Mouse (Mus musculus): ENCODE measurements around the gene Myrip. TPM values are rescaled to one million over a fixed set of nuclear protein-coding genes. Genes with fewer than 3 reads are reported as not detected.

The Myrip gene
- polyA plus RNA-seq, 1 experiment from 2014 or later = 2.2 TPM

DNA sequence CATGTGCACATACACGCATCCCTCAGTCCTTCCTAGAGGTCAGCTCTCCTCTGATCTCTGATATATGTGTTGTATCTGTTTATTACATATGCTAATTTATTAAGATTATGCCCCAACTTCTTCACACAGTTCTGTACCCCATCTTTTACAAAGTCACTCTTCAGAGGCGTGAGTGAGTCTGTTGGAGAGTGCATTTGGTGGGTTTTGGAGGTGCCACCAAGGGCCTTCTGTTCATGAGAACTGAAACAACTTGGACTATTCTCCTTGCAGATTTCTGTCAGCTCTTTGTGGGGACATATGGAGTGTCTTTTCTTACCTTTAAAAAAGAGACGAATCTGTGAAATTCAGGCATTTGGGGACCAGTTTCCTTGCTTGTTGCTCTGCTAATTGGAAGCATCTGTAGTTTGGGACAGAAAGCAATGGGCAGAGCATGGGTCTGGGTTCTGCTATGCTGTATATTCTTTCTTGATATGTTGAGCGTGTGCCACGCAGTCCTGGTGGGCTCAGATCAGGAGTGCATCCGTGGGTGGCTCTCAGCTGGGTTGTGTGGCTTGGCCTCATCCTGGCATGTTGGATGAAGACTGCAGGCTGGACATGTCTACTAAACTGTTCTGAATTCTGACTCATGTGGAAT is 148.5 kb downstream of the Myrip start:
- no peaks in the 10 kb centered on the region for H3K27me3 ChIP-seq (replicated peaks; ENCODE audit: control insufficient read depth, insufficient read depth, low read length)
- peak; percentile 76 for ATAC-seq
- H3K4me1 ChIP-seq (replicated peaks; ENCODE audit: control insufficient read depth, insufficient read depth, low read length) = peaks cover 4% of the 10 kb centered on the region
- WGBS = 72% methylated on average over 6 of the region's 6 CpGs
- no peak overlapping the region for H3K9ac ChIP-seq (replicated peaks; ENCODE audit: low read depth, low read length)
- H3K36me3 ChIP-seq (ENCODE audit: control insufficient read depth, insufficient read depth) = no peaks in the 10 kb centered on the region
- H3K4me3 ChIP-seq (replicated peaks; ENCODE audit: low read length) = no peak overlapping the region
- H3K27ac ChIP-seq (ENCODE audit: low read length) = peak overlapping the region; percentile 70
- H3K4me2 ChIP-seq (ENCODE audit: low read length) = no peak overlapping the region
- no peaks in the 10 kb centered on the region for H3K9me3 ChIP-seq (ENCODE audit: control insufficient read depth, low read length)

DNA sequence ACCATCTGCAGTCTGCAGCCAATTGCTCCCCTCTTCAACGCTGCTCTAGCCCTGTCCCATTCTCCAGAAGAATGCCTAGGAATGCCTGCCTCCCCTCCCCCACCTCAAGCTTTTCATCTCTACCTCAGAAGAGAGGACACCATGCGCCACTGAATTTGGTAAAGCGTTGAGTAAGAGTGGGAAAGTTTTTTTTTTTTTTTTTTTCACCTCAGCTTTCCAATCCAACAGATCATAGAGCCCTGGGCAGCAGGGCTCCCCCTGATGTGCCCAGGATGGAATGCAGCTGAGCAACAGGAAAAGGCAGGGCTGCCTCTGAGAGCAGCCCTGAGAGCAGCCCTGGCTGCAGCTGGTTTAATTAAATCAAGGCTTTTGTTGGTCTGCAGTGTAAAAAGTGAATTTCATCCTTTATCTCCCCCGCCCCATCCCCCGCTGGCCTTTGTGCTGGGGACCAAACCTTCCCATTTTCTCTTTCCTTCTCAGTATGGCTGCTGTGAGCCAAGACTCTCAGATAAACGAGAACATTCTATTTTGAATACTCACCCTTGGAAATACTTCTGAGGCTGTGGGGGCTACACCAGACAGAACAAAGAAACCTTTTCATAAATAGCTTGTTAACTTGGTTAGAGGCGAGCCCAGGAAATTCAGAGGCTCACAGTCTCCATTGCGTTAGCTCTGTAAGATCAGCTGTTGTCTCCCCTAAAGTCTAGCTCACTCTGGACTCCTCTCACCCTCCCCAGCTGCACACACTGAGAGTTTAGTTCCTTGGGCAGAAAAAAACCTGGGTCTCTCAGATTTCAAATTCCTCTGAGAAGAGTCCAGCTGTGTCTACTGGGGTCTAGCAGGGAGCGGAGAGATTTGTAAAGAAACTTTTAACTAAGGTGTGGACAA is 154.7 kb downstream of the Myrip start:
- 5% methylated on average over 9 of the region's 9 CpGs for WGBS
- H3K27me3 ChIP-seq (replicated peaks; ENCODE audit: control insufficient read depth, insufficient read depth, low read length) = no peaks in the 10 kb centered on the region
- H3K4me3 ChIP-seq (replicated peaks; ENCODE audit: low read length) = no peak overlapping the region
- H3K27ac ChIP-seq (ENCODE audit: low read length) = peak overlapping the region; percentile 62
- no peak overlapping the region for H3K9ac ChIP-seq (replicated peaks; ENCODE audit: low read depth, low read length)
- peaks cover 13% of the 10 kb centered on the region for H3K4me1 ChIP-seq (replicated peaks; ENCODE audit: control insufficient read depth, insufficient read depth, low read length)
- peak; percentile 93 for ATAC-seq
- peak overlapping the region; percentile 11 for H3K4me2 ChIP-seq (ENCODE audit: low read length)
- H3K9me3 ChIP-seq (ENCODE audit: control insufficient read depth, low read length) = no peaks in the 10 kb centered on the region
- no peaks in the 10 kb centered on the region for H3K36me3 ChIP-seq (ENCODE audit: control insufficient read depth, insufficient read depth)

DNA sequence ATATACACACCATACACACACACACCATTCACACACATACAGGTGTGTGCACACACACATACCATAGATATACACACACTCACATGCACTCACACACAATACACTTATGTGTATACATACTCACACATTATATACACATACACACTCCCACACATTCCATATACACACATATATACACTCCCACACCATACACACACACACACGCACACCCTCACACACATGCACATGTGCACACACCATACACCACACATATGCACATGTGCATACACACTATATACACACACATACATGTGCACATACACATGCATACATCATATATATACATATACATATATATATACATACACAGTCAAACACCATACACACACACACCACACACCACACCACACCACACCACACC is 169.1 kb downstream of the Myrip start:
- H3K27ac ChIP-seq (ENCODE audit: low read length) = no peak overlapping the region
- WGBS = 95% methylated on average over 1 of the region's 1 CpGs
- no peak overlapping the region for H3K4me2 ChIP-seq (ENCODE audit: low read length)
- peaks cover 3% of the 10 kb centered on the region; the same call in 1 of the 2 replicates for H3K4me1 ChIP-seq (replicated peaks; ENCODE audit: control insufficient read depth, insufficient read depth, low read length)
- ATAC-seq = no peak
- H3K36me3 ChIP-seq (ENCODE audit: control insufficient read depth, insufficient read depth) = no peaks in the 10 kb centered on the region
- no peak overlapping the region for H3K9ac ChIP-seq (replicated peaks; ENCODE audit: low read depth, low read length)
- H3K27me3 ChIP-seq (replicated peaks; ENCODE audit: control insufficient read depth, insufficient read depth, low read length) = no peaks in the 10 kb centered on the region
- no peak overlapping the region for H3K4me3 ChIP-seq (replicated peaks; ENCODE audit: low read length)
- H3K9me3 ChIP-seq (ENCODE audit: control insufficient read depth, low read length) = no peaks in the 10 kb centered on the region

DNA sequence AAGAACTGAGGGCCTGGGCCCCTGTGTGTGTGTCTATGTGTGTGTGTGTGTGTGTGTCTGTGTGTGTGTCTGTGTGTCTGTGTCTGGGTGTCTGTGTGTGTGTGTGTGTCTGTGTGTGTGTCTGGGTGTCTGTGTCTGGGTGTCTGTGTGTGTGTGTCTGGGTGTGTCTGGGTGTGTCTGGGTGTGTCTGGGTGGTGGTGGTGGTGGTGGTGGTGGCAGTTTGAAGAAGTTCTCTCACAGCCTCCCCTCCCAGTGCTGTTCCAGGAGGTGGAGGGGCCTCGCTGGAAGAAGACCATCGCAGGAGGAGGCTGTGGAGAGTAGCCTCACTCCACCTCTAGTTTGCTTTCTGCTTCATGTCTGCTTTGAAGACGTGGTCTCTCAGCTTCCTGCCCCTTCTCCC is 180.3 kb downstream of the Myrip start:
- Histone ChIP-seq H3K4me3 (replicated peaks; ENCODE audit: low read length) (no peak overlapping the region), H3K27me3 (replicated peaks; ENCODE audit: control insufficient read depth, insufficient read depth, low read length) (no peaks in the 10 kb centered on the region), H3K4me1 (replicated peaks; ENCODE audit: control insufficient read depth, insufficient read depth, low read length) (peaks cover 20% of the 10 kb centered on the region), H3K36me3 (ENCODE audit: control insufficient read depth, insufficient read depth) (no peaks in the 10 kb centered on the region), H3K4me2 (ENCODE audit: low read length) (no peak overlapping the region), H3K9me3 (ENCODE audit: control insufficient read depth, low read length) (no peaks in the 10 kb centered on the region), H3K9ac (replicated peaks; ENCODE audit: low read depth, low read length) (no peak overlapping the region), H3K27ac (ENCODE audit: low read length) (no peak overlapping the region)
- WGBS = 63% methylated on average over 3 of the region's 3 CpGs
- ATAC-seq = no peak

DNA sequence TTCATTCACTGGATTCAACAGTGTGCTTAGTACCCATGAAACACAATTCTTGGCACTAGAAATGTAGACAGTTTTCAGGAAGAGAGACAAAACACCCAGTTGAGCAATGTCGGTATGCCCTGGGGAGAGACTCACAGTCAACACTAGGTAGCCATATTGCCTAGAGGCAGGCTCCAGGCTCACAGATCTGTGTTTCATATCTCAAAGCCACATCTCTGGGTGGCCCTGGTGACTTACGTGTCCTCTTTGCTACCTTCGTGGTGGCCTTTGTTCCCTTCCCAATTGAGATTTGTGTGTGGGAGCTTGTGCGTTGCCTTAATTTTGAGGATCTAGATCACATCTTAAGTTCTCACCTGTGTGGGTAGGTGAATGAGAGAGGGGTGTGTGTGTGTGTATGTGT is 181.1 kb downstream of the Myrip start:
- Histone ChIP-seq H3K9ac (replicated peaks; ENCODE audit: low read depth, low read length) (no peak overlapping the region), H3K27me3 (replicated peaks; ENCODE audit: control insufficient read depth, insufficient read depth, low read length) (no peaks in the 10 kb centered on the region), H3K27ac (ENCODE audit: low read length) (no peak overlapping the region), H3K4me2 (ENCODE audit: low read length) (no peak overlapping the region), H3K9me3 (ENCODE audit: control insufficient read depth, low read length) (no peaks in the 10 kb centered on the region), H3K36me3 (ENCODE audit: control insufficient read depth, insufficient read depth) (no peaks in the 10 kb centered on the region), H3K4me3 (replicated peaks; ENCODE audit: low read length) (no peak overlapping the region), H3K4me1 (replicated peaks; ENCODE audit: control insufficient read depth, insufficient read depth, low read length) (peaks cover 20% of the 10 kb centered on the region)
- no peak for ATAC-seq
- 93% methylated on average over 4 of the region's 4 CpGs for WGBS

DNA sequence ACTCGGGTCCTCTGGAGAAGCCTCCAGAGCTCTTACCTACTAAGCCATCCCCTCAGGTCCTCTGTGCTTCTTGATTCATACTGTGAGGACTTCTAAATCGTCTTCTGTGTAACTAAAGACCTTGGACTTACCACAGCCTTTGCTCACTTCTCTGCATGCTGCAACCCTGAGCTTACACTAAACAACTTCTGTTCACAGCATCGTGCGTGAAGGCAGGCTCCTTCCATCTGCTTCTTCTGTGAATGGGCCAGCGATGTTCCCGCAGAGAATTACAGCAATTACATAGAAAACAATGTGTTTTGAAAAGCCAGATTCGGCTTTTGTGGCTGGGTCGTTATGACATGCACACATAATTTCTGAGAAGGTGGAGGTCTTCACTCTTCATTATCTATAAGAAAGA is 181.8 kb downstream of the Myrip start:
- 42% methylated on average over 8 of the region's 8 CpGs for WGBS
- H3K27me3 ChIP-seq (replicated peaks; ENCODE audit: control insufficient read depth, insufficient read depth, low read length) = no peaks in the 10 kb centered on the region
- no peaks in the 10 kb centered on the region for H3K9me3 ChIP-seq (ENCODE audit: control insufficient read depth, low read length)
- H3K9ac ChIP-seq (replicated peaks; ENCODE audit: low read depth, low read length) = no peak overlapping the region
- no peak overlapping the region for H3K4me2 ChIP-seq (ENCODE audit: low read length)
- peak overlapping the region; percentile 24 for H3K27ac ChIP-seq (ENCODE audit: low read length)
- H3K36me3 ChIP-seq (ENCODE audit: control insufficient read depth, insufficient read depth) = no peaks in the 10 kb centered on the region
- peaks cover 17% of the 10 kb centered on the region for H3K4me1 ChIP-seq (replicated peaks; ENCODE audit: control insufficient read depth, insufficient read depth, low read length)
- ATAC-seq = no peak
- H3K4me3 ChIP-seq (replicated peaks; ENCODE audit: low read length) = no peak overlapping the region

DNA sequence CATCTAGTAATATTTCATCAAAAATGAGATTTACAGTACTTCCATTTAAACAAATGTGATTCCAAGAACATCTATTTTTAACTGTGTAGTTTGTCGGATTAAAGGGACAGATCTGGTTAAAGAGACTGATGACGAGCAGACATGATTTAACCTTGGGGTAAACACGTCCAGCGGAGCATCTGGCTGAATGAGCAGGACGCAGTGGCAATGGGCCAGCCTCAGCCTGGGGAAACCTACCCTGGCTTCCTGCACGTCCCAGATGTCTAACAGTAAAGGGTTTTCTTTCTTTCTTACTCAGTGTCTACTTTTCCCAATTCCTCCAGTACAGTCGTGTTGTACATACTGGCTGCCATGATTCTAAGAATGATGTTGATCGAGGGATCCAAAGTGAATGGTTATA is 185.8 kb downstream of the Myrip start:
- Histone ChIP-seq H3K4me3 (replicated peaks; ENCODE audit: low read length) (no peak overlapping the region), H3K9me3 (ENCODE audit: control insufficient read depth, low read length) (no peaks in the 10 kb centered on the region), H3K4me1 (replicated peaks; ENCODE audit: control insufficient read depth, insufficient read depth, low read length) (peaks cover 13% of the 10 kb centered on the region), H3K36me3 (ENCODE audit: control insufficient read depth, insufficient read depth) (no peaks in the 10 kb centered on the region), H3K27me3 (replicated peaks; ENCODE audit: control insufficient read depth, insufficient read depth, low read length) (no peaks in the 10 kb centered on the region), H3K9ac (replicated peaks; ENCODE audit: low read depth, low read length) (no peak overlapping the region), H3K27ac (ENCODE audit: low read length) (no peak overlapping the region), H3K4me2 (ENCODE audit: low read length) (no peak overlapping the region)
- ATAC-seq = no peak
- WGBS = 86% methylated on average over 8 of the region's 8 CpGs

DNA sequence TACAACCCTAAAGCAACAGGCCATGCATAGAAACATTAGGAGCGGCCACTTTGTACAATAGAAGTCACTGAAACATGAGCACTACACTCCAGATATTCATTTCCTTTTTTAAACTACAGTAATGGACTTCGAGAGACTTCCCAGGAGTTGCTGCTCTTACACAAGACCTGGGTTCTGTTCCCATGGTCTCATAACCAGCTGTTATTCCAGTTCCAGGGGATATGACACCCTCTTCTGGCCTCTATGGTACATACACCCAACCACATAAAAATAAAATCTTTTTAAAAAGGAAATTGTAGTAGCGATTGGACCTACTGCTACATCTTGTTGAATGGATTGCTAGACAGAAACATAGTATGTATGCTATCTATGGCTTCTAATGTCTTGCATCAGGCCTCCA is 190.2 kb downstream of the Myrip start:
- H3K4me2 ChIP-seq (ENCODE audit: low read length) = peak overlapping the region; percentile 84
- ATAC-seq = no peak
- H3K27ac ChIP-seq (ENCODE audit: low read length) = no peak overlapping the region
- no peaks in the 10 kb centered on the region for H3K27me3 ChIP-seq (replicated peaks; ENCODE audit: control insufficient read depth, insufficient read depth, low read length)
- WGBS = 83% methylated on average over 3 of the region's 3 CpGs
- peak overlapping the region; percentile 100; the same call in 1 of the 2 replicates for H3K4me3 ChIP-seq (replicated peaks; ENCODE audit: low read length)
- no peak overlapping the region; the same call in 1 of the 2 replicates for H3K9ac ChIP-seq (replicated peaks; ENCODE audit: low read depth, low read length)
- H3K9me3 ChIP-seq (ENCODE audit: control insufficient read depth, low read length) = no peaks in the 10 kb centered on the region
- H3K36me3 ChIP-seq (ENCODE audit: control insufficient read depth, insufficient read depth) = peaks cover 19% of the 10 kb centered on the region
- peaks cover 28% of the 10 kb centered on the region for H3K4me1 ChIP-seq (replicated peaks; ENCODE audit: control insufficient read depth, insufficient read depth, low read length)

DNA sequence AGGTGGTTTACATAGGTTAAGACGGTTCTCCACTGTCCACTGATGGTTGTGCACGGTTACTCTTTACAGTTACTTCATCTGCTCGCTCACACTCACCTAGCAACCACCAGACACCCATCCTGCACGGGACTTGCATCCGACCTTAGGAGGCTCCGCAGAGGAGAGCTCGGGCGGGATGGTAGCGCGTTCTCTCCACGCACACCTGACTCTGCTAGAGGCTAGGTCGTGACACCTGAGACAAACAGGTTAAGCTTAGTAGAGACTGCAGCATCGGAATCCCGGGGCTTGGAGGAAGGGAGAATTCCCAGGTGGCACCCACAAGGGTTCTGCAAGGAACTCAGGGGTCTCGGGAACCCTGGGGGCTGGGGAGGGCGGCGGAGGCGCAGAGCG is 190.7 kb downstream of the Myrip start, which contains the start of gene Eif1b:
Eif1b (plus strand) TSS at position 223 of the 390 bp plus-strand sequence.
- Histone ChIP-seq H3K9me3 (ENCODE audit: control insufficient read depth, low read length) (no peaks in the 10 kb centered on the region), H3K4me2 (ENCODE audit: low read length) (peak within 1 kb of the TSS; percentile 84), H3K9ac (replicated peaks; ENCODE audit: low read depth, low read length) (peak within 1 kb of the TSS; percentile 100), H3K36me3 (ENCODE audit: control insufficient read depth, insufficient read depth) (peaks cover 19% of the 10 kb centered on the region), H3K4me1 (replicated peaks; ENCODE audit: control insufficient read depth, insufficient read depth, low read length) (peaks cover 32% of the 10 kb centered on the region), H3K27ac (ENCODE audit: low read length) (peak within 1 kb of the TSS; percentile 92), H3K27me3 (replicated peaks; ENCODE audit: control insufficient read depth, insufficient read depth, low read length) (no peaks in the 10 kb centered on the region), H3K4me3 (replicated peaks; ENCODE audit: low read length) (peak within 1 kb of the TSS; percentile 100)
- ATAC-seq = peak; percentile 43
- 3% methylated on average over 15 of the region's 19 CpGs for WGBS

Data from forebrain, embryonic 16.5 days (tissue).